Mouse (Mus musculus) layer of hippocampus, postnatal 36 days (tissue): ENCODE measurements around the gene Cuta. TPM values are rescaled to one million over a fixed set of nuclear protein-coding genes. Genes with fewer than 3 reads are reported as not detected.

ENCODE experiments used
- DNase-seq, 2 experiments: peaks; one replicate each; pipeline ENCODE4 v3.0.0; 2022
- total RNA-seq, 2 experiments: library from RNA; stranded (reverse); gene quantifications; 2 replicates each; pipeline ENCODE4 v1.2.3; 2021

The Cuta gene
- total RNA-seq, 2 experiments from 2014 or later = 99.3 to 104 TPM

- DNase-seq = no peak
These were observed 14.4 kb upstream of the Cuta start for GRCm38 (mm10) chr17:26953726-26954125.

- DNase-seq = no peak
These were observed 13.8 kb upstream of the Cuta start for GRCm38 (mm10) chr17:26953201-26953600.

GRCm38 (mm10) chr17:26951952-26952877 is 12.8 kb upstream of the Cuta start:
- no peak for DNase-seq

GRCm38 (mm10) chr17:26951406-26951805 is 12.0 kb upstream of the Cuta start:
- peak; percentile 75 to 76 for DNase-seq

GRCm38 (mm10) chr17:26950560-26951288 is 11.4 kb upstream of the Cuta start:
- DNase-seq = no peak

GRCm38 (mm10) chr17:26949866-26950265 is 10.5 kb upstream of the Cuta start:
- peak in 1 of 2 experiments; percentile 60 for DNase-seq

- DNase-seq = peak in 1 of 2 experiments; percentile 47
These were observed 9.7 kb upstream of the Cuta start for GRCm38 (mm10) chr17:26949051-26949577.

GRCm38 (mm10) chr17:26948316-26949050 is 9.1 kb upstream of the Cuta start:
- DNase-seq = peak in 1 of 2 experiments; percentile 50

GRCm38 (mm10) chr17:26947231-26948100 is 8.1 kb upstream of the Cuta start:
- no peak for DNase-seq

GRCm38 (mm10) chr17:26946567-26946966 is 7.2 kb upstream of the Cuta start:
- peak; percentile 71 to 75 for DNase-seq

- DNase-seq = no peak
These were observed 6.6 kb upstream of the Cuta start for GRCm38 (mm10) chr17:26945824-26946495.

GRCm38 (mm10) chr17:26941841-26942570 is 2.6 kb upstream of the Cuta start:
- DNase-seq = peak in 1 of 2 experiments; percentile 1

GRCm38 (mm10) chr17:26941031-26941789 is 1.8 kb upstream of the Cuta start, which contains the start of gene Syngap1:
Gene Syngap1, plus strand, starts transcription at chr17:26941253.
- peak in 1 of 2 experiments; percentile 50 for DNase-seq

GRCm38 (mm10) chr17:26939973-26940300 is 568 bp upstream of the Cuta start:
- DNase-seq = peak in 1 of 2 experiments; percentile 10

GRCm38 (mm10) chr17:26938731-26939130 is 638 bp downstream of the Cuta start:
- no peak for DNase-seq

GRCm38 (mm10) chr17:26937883-26938695 is 1.3 kb downstream of the Cuta start:
- peak in 1 of 2 experiments; percentile 1 for DNase-seq

GRCm38 (mm10) chr17:26936921-26937695 is 2.3 kb downstream of the Cuta start:
- no peak for DNase-seq
